In genomic region chr10:25677889-25678288, GRCm38 (mm10) we compare ENCODE assay signal across 12 mouse cellular contexts.
DNase-seq lines count a peak whose midpoint lies in the region; ATAC-seq and TF ChIP-seq lines count a peak whose summit lies in the region.
"Had no signal": no experiment of that assay in that cellular context is flagged by ENCODE, and none has a peak within 500 bp of the region (broad histone marks: within the 10 kb centered on the region; RNA-seq: fewer than 3 reads in every experiment).

No protein-coding gene starts in this region.

- H3K79me2 ChIP-seq in CH12.LX (replicated peaks; ENCODE audit: control insufficient read depth, extremely low read depth, insufficient read depth, poor library complexity, severe bottlenecking) = no peaks in the 10 kb centered on the region

- H3K4me2 ChIP-seq in hindbrain, embryonic 12.5 days (replicated peaks) = no peak overlapping the region
- H3K4me2 ChIP-seq in CH12.LX (ENCODE audit: insufficient read depth, low read depth, poor library complexity, severe bottlenecking) = no peak overlapping the region
- H3K4me2 ChIP-seq in forebrain, embryonic 14.5 days (ENCODE audit: low read length) = no peak overlapping the region
- H3K4me2 ChIP-seq in midbrain, embryonic 14.5 days (ENCODE audit: low read length) = no peak overlapping the region
- H3K4me2 ChIP-seq: embryonic facial prominence, embryonic 13.5 days; liver, embryonic 15.5 days had no signal

- 36% methylated on average over 1 of the region's 1 CpGs for WGBS in hindbrain, embryonic 12.5 days
- 50% methylated on average over 1 of the region's 1 CpGs for WGBS in hindbrain, embryonic 10.5 days
- 42% methylated on average over 1 of the region's 1 CpGs for WGBS in forebrain, embryonic 14.5 days
- WGBS in midbrain, embryonic 14.5 days = 17% methylated on average over 1 of the region's 1 CpGs

- no peak for DNase-seq in hindbrain, embryonic 10.5 days (ENCODE audit: low spot score)
- DNase-seq in CH12.LX (ENCODE audit: extremely low read depth) = peak; percentile 50
- peak; percentile 81 for DNase-seq in forebrain, embryonic 14.5 days (ENCODE audit: low spot score)
- peak; percentile 80 for DNase-seq in midbrain, embryonic 14.5 days
- DNase-seq in urinary bladder, postnatal 25 days (ENCODE audit: low spot score) = no peak
- no peak for DNase-seq in lung, postnatal 14 days

- H3K9ac ChIP-seq in hindbrain, embryonic 12.5 days = no peak overlapping the region
- H3K9ac ChIP-seq in CH12.LX (ENCODE audit: insufficient read depth, low read depth) = no peak overlapping the region
- H3K9ac ChIP-seq in forebrain, embryonic 14.5 days (ENCODE audit: low read length) = no peak overlapping the region
- H3K9ac ChIP-seq in midbrain, embryonic 14.5 days (replicated peaks; ENCODE audit: low read length) = no peak overlapping the region
- H3K9ac ChIP-seq: embryonic facial prominence, embryonic 13.5 days; liver, embryonic 15.5 days had no signal

- in situ Hi-C loops in CH12.LX (cut with MboI; ENCODE audit: low pct_ligation_motif_present, low pct_unique_long_range_greater_than_20kb, low sequenced_read_pairs) = loop anchor here (10.0 to 25.0 kb wide), 3 partner anchors 416 to 667 kb away; no protein-coding TSS in a partner anchor

- no peaks in the 10 kb centered on the region for H3K27me3 ChIP-seq in hindbrain, embryonic 12.5 days
- no peaks in the 10 kb centered on the region for H3K27me3 ChIP-seq in hindbrain, embryonic 10.5 days (ENCODE audit: insufficient read depth, poor library complexity, severe bottlenecking)
- H3K27me3 ChIP-seq in CH12.LX (replicated peaks) = no peaks in the 10 kb centered on the region
- H3K27me3 ChIP-seq in forebrain, embryonic 14.5 days (replicated peaks; ENCODE audit: control insufficient read depth, insufficient read depth, low read length) = no peaks in the 10 kb centered on the region
- H3K27me3 ChIP-seq in midbrain, embryonic 14.5 days (ENCODE audit: control insufficient read depth, insufficient read depth, low read length) = no peaks in the 10 kb centered on the region
- H3K27me3 ChIP-seq: embryonic facial prominence, embryonic 13.5 days; liver, embryonic 15.5 days had no signal

- no peak overlapping the region for H3K4me3 ChIP-seq in hindbrain, embryonic 12.5 days
- no peak overlapping the region for H3K4me3 ChIP-seq in hindbrain, embryonic 10.5 days
- no peak overlapping the region for H3K4me3 ChIP-seq in CH12.LX (replicated peaks in 1 of 3; ENCODE audit: low read depth in 2 of 3, low read length in 2 of 3, poor library complexity in 1 of 3)
- H3K4me3 ChIP-seq in forebrain, embryonic 14.5 days (ENCODE audit: low read depth, low read length) = no peak overlapping the region
- H3K4me3 ChIP-seq in midbrain, embryonic 14.5 days (replicated peaks; ENCODE audit: low read depth, low read length) = no peak overlapping the region
- H3K4me3 ChIP-seq: embryonic facial prominence, embryonic 13.5 days; left cerebral cortex, adult 2 months; liver, embryonic 15.5 days had no signal

- peak; percentile 15; the same call in 1 of the 2 replicates for ATAC-seq in hindbrain, embryonic 12.5 days (ENCODE audit: low FRiP score)
- ATAC-seq in forebrain, embryonic 14.5 days = peak; percentile 84; the same call in 1 of the 2 replicates
- peak; percentile 44; the same call in 1 of the 2 replicates for ATAC-seq in midbrain, embryonic 14.5 days (ENCODE audit: low FRiP score, low TSS enrichment)
- no peak for ATAC-seq in activated CD4-positive, CD25-positive, alpha-beta regulatory T cell, adult 4 months
- ATAC-seq: intestine, postnatal 0 days had no signal

- no peak for TF ChIP-seq CTCF in CH12.LX (conservative IDR thresholded peaks at IDR 0.05 in 1 of 2, IDR thresholded peaks at IDR 0.05 in 1 of 2; ENCODE audit: low read depth in 2 of 2, low read length in 2 of 2)

- dilution Hi-C loops in CH12.LX (cut with MboI; ENCODE audit: extremely low pct_ligation_motif_present, extremely low pct_unique_long_range_greater_than_20kb, low sequenced_read_pairs) = no loop called here

- no peak for TF ChIP-seq EP300 in CH12.LX (IDR thresholded peaks at IDR 0.05; ENCODE audit: low read length)

- no peak for TF ChIP-seq RAD21 in CH12.LX (IDR thresholded peaks at IDR 0.05; ENCODE audit: low read depth, low read length)

- no peak overlapping the region for H3K27ac ChIP-seq in hindbrain, embryonic 12.5 days
- H3K27ac ChIP-seq in hindbrain, embryonic 10.5 days = no peak overlapping the region
- H3K27ac ChIP-seq in CH12.LX (ENCODE audit: insufficient read depth, low read depth) = no peak overlapping the region
- no peak overlapping the region for H3K27ac ChIP-seq in forebrain, embryonic 14.5 days (ENCODE audit: low read depth, low read length)
- no peak overlapping the region for H3K27ac ChIP-seq in midbrain, embryonic 14.5 days (replicated peaks; ENCODE audit: low read depth, low read length)
- H3K27ac ChIP-seq: embryonic facial prominence, embryonic 13.5 days; left cerebral cortex, adult 2 months; liver, embryonic 15.5 days had no signal

- H3K9me3 ChIP-seq in hindbrain, embryonic 12.5 days (replicated peaks) = no peaks in the 10 kb centered on the region
- H3K9me3 ChIP-seq in hindbrain, embryonic 10.5 days = no peaks in the 10 kb centered on the region
- no peaks in the 10 kb centered on the region for H3K9me3 ChIP-seq in CH12.LX (replicated peaks; ENCODE audit: low read length)
- H3K9me3 ChIP-seq in forebrain, embryonic 14.5 days (replicated peaks; ENCODE audit: control insufficient read depth, low read length) = no peaks in the 10 kb centered on the region
- H3K9me3 ChIP-seq in midbrain, embryonic 14.5 days (ENCODE audit: control insufficient read depth, low read length) = no peaks in the 10 kb centered on the region
- H3K9me3 ChIP-seq: embryonic facial prominence, embryonic 13.5 days; liver, embryonic 15.5 days had no signal

- peaks cover 5% of the 10 kb centered on the region; the same call in 1 of the 2 replicates for H3K4me1 ChIP-seq in hindbrain, embryonic 12.5 days
- H3K4me1 ChIP-seq in hindbrain, embryonic 10.5 days (replicated peaks) = peaks cover 6% of the 10 kb centered on the region; the same call in 1 of the 2 replicates
- H3K4me1 ChIP-seq in CH12.LX (ENCODE audit: control insufficient read depth in 1 of 2, insufficient read depth in 2 of 2) = peaks cover 0 to 9% of the 10 kb centered on the region in 2 experiments; a peak in 2 of 4 replicates
- no peaks in the 10 kb centered on the region; the same call in 1 of the 2 replicates for H3K4me1 ChIP-seq in forebrain, embryonic 14.5 days (ENCODE audit: control insufficient read depth, insufficient read depth, low read length)
- H3K4me1 ChIP-seq in midbrain, embryonic 14.5 days (ENCODE audit: control insufficient read depth, insufficient read depth, low read length) = peaks cover 6% of the 10 kb centered on the region; the same call in 1 of the 2 replicates
- H3K4me1 ChIP-seq: embryonic facial prominence, embryonic 13.5 days; liver, embryonic 15.5 days had no signal

- TF ChIP-seq POLR2A in CH12.LX (IDR thresholded peaks at IDR 0.05; ENCODE audit: low read depth, low read length) = no peak

- no peaks in the 10 kb centered on the region for H3K36me3 ChIP-seq in hindbrain, embryonic 12.5 days
- H3K36me3 ChIP-seq in hindbrain, embryonic 10.5 days = no peaks in the 10 kb centered on the region
- H3K36me3 ChIP-seq in CH12.LX (replicated peaks in 1 of 2; ENCODE audit: control insufficient read depth in 1 of 2, insufficient read depth in 1 of 2, low read length in 1 of 2) = no peaks in the 10 kb centered on the region
- H3K36me3 ChIP-seq in forebrain, embryonic 14.5 days (ENCODE audit: control insufficient read depth, insufficient read depth, low read length) = no peaks in the 10 kb centered on the region
- no peaks in the 10 kb centered on the region for H3K36me3 ChIP-seq in midbrain, embryonic 14.5 days (ENCODE audit: control insufficient read depth, insufficient read depth, low read length)
- H3K36me3 ChIP-seq: embryonic facial prominence, embryonic 13.5 days; liver, embryonic 15.5 days had no signal

TF ChIP-seq in CH12.LX, 34 proteins besides CTCF, POLR2A, EP300 and RAD21:
- TF ChIP-seq NRF1 (IDR thresholded peaks at IDR 0.05; ENCODE audit: low read depth, low read length) (no peak), ZKSCAN1 (IDR thresholded peaks at IDR 0.05; ENCODE audit: borderline replicate concordance, low read depth, low read length) (no peak), HCFC1 (IDR thresholded peaks at IDR 0.05; ENCODE audit: low read depth, low read length) (no peak), GABPA (IDR thresholded peaks at IDR 0.05; ENCODE audit: insufficient replicate concordance, low read depth, low read length) (no peak)

Comparison
In these comparisons a context has a peak if more than half of its experiments do, and no peak if none do; other contexts are left out.
1. DNase-seq: peak in CH12.LX (single experiment), forebrain, embryonic 14.5 days (single experiment) and midbrain, embryonic 14.5 days (single experiment); none in hindbrain, embryonic 10.5 days (single experiment), urinary bladder, postnatal 25 days (single experiment) and lung, postnatal 14 days (single experiment).